Mouse (Mus musculus): Measurements from ENCODE around the gene B4galnt2. TPM values are rescaled to one million over a fixed set of nuclear protein-coding genes. Genes with fewer than 3 reads are reported as not detected.
"Not testable (repeated sequence)": the region's sequence is repeated elsewhere in the genome, so short reads cannot be mapped to it uniquely, and the experiment has no call there.

B4galnt2 gene
- polyA plus RNA-seq, 1 experiment, result 135 TPM

DNA sequence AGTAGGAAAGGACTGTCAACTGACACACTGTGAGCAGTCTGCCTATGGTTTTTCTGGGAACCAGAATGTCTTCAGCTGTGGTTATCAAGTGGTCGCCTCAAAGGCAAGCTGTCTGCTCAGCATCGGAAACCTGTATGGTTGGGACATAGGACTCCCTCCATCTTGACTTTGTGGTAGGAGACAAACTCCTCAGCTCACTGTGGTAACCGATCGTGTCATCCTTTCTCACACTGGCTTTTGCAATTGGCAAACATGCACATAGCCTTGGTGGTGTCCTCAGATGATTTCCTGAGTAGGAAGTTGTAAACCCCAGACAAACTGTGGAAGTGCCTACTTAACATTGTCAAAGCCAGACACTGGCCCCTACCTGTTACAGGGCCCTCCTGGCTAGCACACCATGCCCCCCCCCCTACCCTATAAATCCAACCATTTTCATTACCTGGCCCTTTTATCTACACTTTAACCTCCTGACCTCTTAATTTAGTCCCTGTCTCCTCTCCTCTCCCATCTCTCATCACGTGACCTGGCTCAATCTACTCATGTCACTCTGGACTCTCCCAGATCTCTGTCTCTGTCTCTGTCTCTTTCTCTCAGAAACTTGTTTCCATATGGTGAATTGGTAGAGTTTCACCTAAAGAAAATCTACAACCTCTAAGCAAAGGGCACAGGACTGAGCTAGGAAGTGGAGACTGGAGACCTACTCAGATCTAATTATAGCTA lies 6.7 kb downstream of the B4galnt2 start:
- DNase-seq (ENCODE audit: low read depth, low spot score), result no peak
- WGBS, result 80% methylated on average over 5 of the region's 5 CpGs

DNA sequence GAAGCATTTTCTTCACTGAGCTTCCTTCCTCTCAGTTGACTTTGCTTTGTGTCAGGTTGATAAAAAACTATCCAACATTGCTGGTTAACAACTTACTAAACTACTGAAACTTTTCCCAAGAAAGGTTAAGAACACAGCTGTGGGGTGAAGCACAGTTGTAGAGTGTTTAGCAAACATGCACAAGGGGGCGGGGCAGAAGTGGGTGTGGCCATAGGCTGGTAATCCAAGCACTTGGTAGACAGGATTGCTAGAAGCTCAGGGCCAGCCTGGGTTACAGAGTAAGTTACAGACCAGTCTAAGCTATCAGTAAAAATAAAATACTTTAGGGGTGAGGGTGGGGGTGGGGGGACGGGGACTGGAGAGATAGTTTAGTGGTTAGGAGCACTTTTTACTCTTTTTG lies 10.4 kb downstream of the B4galnt2 start:
- WGBS, result 74% methylated on average over 2 of the region's 2 CpGs
- no peak for DNase-seq (ENCODE audit: low read depth, low spot score)

DNA sequence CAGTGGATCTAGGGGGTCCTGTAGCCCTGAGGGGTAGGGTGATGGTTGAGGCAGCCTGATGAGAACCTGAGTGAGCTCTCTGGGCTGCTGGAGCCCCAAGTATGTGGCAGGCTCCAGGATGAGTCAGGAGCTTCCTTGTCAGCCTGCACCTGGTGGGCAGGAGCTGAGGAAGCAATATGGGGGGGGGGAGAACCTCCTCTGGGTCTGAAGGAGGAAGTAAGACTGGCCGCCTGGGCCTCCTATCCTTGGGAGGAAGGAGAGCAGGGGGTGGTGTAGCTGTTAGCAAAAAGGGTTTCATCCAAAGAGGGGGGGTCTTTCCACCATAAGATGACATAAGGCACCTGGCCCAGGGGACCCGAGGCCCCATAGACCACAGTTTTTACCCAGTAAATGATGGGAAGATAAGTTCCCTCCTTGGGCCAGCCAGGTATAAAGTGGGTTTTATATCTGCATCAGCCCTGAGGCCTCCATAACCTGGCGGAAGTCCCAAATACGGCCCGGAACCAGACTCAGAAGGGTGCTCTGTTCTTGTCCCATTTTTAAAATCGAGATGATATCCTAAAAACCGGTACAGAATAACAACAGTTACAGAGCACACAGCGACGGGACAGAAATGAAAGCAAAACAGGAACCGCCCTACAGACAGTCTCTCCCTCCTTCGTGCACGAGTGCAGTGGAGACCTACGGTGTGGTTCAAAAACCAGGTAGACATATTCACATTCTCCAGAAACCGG lies 18.1 kb downstream of the B4galnt2 start:
- DNase-seq (ENCODE audit: low read depth, low spot score), result no peak
- 72% methylated on average over 14 of the region's 14 CpGs for WGBS

DNA sequence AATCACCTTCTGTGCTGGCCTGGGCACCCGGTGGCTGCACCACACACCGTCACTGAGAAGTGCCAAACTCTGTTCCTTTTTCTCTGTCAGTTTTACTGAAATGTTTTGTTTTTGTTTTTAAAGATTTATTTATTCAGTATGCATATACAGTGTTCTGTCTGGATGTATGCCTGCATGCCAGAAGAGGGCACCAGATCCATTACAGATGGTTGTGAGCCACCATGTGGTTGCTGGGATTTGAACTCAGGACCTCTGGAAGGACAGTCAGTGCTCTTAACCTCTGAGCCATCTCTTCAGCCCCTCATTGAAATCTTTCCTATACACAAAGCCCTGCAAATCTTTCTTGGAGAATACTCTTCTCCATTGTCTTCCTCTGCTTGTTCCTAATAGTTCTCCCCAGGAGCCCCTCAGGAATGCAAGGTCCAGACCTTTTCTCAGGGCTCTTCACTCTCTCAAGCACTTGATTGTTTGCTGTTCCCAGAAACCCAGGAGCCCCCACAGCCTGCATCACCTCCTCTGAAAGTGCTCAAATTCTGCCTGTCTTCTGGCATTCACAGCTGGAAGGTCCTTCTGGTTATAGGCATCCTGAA lies 24.1 kb downstream of the B4galnt2 start:
- no peak for DNase-seq (ENCODE audit: low read depth, low spot score)
- WGBS, result 75% methylated on average over 2 of the region's 2 CpGs

DNA sequence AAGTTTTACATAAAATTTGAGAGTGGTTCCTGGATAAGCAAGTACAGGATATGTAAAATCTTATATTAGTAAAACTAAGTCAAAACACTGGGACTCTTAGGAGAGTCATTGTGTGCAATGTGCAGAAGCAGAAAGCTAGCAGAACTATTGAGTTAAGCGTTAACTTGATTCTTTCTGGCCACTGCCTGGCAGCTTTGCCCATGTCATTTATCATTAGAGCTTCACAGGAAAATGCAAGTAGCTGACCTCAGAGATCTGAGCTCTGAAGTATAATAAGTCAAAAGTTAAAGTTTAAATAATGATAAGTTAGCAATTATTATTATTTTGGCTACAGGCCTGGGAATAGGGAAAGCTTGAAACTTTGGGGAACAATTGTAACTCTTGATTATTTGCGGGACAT lies 34.8 kb downstream of the B4galnt2 start:
- 87% methylated on average over 2 of the region's 2 CpGs for WGBS
- not testable (repeated sequence) for DNase-seq (ENCODE audit: low read depth, low spot score)

DNA sequence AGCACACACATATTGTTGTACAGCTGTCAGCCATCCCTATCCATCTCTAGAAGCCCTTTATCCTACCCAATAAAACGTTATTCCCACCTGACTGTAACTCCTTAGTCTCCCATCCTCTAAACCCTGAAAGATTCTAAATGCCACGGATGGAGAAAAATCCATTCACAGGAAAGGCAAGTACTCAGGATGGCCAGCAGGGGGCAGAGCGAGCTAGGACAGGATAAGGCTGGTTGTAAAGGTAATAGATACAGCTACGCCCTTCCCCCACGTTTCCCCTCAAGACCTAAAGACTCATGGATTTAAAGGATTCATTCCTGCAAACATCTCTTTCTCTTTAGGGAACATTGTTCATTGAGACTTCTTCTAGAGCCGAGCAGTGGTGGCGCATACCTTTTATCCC lies 38.4 kb downstream of the B4galnt2 start:
- 29% methylated on average over 7 of the region's 7 CpGs for WGBS
- DNase-seq (ENCODE audit: low read depth, low spot score), result peak; percentile 32

DNA sequence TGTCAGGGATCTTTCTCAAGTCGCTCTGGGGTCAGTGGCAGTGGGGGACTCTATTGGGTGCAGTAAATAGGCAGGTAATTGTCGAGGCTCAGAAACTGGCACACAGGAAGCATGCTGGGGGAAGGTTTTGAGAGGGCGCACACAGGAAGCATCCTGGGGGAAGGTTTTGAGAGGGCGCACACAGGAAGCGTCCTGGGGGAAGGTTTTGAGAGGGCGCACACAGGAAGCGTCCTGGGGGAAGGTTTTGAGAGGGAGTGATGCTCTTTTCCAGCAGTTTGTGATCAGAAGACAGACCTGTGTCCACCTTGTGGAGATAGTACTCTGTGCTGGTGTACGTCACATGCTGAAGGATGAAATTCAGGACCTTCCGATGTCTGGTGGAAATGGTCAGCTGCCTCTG lies 38.9 kb downstream of the B4galnt2 start:
- WGBS, result 64% methylated on average over 9 of the region's 9 CpGs
- DNase-seq (ENCODE audit: low read depth, low spot score), result no peak

DNA sequence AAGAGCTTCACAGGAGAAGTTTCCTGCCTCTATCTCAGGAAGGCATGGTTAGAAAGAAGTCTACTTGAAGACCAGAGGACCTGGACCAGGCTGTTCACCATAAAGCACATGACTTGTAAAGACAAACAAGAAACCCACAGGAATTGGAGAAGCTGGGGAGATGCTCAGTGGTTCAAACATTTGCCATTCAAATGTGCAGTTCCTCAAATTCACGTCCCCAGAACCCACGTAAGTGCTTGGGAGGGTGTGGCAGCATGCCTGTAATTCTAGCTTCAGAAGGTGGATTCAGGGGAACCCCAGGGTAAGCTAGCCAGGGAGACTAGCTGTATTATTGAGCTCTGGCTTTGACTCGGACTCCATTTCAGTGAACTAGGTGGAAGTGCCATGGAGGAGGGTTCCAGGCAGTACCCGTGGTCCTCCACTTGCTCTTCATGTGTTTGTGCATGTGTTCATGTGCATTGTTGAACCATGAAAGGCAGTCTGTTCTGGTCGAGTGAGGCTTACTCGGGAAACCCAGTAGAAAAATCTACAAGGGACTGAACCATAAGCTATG lies 44.7 kb downstream of the B4galnt2 start:
- 73% methylated on average over 6 of the region's 6 CpGs for WGBS
- no peak for DNase-seq (ENCODE audit: low read depth, low spot score)

DNA sequence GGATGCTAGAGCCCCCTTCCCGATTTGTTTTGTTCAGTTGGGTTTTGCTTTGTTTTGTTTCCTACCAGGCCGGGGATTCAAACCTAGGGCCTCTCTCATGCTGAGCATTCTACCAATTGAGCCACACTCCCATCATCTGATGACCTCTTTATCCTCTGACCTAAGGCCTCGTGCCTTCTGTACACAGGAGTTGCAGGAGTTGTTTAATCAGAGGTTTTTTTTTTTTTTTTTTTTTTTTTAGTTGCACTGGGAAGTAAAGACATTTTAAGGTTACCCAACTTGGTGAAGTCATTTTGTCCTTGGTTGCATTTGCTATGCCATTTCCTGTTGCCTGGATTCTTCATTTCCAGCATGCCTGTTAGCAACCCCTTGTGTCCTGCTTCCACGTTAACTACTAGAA lies 45.2 kb downstream of the B4galnt2 start:
- no peak for DNase-seq (ENCODE audit: low read depth, low spot score)
- WGBS, result 73% methylated on average over 4 of the region's 4 CpGs

DNA sequence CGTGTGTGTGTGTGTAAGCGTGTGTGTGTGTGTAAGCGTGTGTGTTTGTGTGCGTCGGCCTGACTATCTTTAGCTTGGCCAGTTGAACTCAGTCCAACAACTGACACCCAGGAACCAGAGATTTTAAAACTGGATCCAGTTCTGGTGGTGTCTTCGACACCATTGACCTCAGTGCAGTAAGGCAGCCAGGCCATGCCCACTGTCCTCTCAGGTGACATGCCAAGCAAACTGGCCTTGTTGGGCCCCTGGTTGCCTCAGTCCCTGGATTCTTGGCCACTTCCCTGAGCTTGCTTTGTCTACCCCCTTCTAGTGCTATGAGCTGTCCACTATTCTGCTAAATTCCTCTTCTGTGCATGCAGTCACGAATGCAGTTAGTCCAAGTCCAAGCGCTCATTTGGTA lies 53.3 kb downstream of the B4galnt2 start:
- DNase-seq (ENCODE audit: low read depth, low spot score), result no peak
- 94% methylated on average over 8 of the region's 8 CpGs for WGBS

DNA sequence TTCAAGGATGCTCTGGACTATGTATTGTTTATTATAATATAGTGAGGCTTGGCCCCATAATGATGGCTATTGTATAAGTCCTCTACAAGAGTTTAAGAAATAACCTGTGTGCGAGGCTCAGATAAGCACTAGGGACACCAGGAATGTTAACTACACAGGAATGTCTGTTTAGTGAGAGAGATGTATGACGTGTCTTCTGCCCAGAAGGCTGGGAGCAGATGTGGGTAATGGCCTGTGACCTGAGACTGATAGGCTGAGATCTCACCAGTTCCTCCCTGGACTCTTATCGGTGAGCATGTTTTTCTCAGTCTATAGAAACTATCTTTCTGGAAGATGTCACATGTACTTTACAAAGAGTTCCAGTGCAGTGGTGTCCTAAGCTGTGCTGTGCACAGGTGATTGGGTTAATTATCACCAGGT lies 54.6 kb downstream of the B4galnt2 start:
- 19% methylated on average over 3 of the region's 3 CpGs for WGBS
- no peak for DNase-seq (ENCODE audit: low read depth, low spot score)

DNA sequence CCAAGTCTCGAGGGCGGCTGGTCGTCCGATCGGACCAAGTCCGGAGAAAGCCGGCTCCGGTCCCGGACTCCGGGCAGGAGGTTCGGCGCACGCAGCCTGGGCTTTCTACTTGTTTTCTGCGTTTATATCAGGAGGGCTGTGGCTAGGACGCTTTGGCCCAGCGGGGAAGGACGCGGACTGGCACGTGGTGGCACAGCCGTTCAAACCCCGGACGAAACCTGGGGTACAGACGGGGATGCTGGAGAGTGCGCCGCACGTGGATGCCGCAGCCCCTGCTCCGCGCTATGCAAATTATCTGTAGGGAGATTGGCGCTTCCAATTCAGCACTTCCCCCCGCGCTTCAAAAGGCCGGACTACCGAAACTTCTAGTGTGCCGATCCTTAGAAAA lies 55.2 kb downstream of the B4galnt2 start:
- DNase-seq (ENCODE audit: low read depth, low spot score), result no peak
- WGBS, result under 1% methylated on average over 35 of the region's 35 CpGs

DNA sequence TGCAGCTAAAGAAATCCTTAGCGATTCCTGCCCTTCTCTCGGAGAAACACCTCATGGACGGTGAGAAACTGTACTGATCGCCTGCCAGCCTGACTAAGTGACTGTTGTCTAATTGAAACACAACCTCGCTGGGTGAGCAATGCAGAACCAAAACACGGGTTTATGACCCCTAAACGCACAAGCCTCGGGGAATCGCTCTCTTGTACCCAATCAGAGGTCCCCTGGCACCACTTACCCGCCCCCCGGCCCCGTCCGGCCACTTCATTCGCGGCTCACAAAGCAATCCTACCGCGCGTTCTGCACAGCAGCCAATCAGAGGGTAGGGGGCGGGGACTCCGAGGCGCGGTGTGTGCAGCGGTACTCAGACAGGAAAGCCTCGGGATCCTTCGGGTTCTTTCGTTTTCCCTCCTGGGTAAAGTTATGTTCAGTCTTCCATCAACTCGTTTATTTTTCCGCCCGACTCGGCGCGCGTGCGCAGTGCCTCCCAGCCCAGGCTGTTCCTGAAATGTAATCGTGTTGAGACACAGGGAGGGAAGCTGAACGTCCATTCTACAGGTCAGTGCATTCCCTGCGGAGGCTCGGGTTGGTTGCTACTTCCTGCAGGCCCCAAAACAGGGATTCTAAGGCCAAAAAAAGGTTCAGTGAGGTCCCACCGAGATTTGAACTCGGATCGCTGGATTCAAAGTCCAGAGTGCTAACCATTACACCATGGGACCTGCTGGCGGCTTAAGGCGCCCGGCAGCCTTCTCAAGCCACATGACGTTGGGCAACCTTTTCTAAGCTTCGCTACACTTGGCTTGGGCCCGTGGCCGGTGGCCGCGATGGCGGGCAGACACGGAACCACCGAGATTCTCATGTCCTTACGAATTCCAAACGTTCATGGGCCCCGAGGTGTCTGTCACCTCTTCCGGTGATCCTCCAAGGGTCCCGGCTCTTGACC lies 55.9 kb downstream of the B4galnt2 start:
- under 1% methylated on average over 58 of the region's 58 CpGs for WGBS
- peak; percentile 96 for DNase-seq (ENCODE audit: low read depth, low spot score)

DNA sequence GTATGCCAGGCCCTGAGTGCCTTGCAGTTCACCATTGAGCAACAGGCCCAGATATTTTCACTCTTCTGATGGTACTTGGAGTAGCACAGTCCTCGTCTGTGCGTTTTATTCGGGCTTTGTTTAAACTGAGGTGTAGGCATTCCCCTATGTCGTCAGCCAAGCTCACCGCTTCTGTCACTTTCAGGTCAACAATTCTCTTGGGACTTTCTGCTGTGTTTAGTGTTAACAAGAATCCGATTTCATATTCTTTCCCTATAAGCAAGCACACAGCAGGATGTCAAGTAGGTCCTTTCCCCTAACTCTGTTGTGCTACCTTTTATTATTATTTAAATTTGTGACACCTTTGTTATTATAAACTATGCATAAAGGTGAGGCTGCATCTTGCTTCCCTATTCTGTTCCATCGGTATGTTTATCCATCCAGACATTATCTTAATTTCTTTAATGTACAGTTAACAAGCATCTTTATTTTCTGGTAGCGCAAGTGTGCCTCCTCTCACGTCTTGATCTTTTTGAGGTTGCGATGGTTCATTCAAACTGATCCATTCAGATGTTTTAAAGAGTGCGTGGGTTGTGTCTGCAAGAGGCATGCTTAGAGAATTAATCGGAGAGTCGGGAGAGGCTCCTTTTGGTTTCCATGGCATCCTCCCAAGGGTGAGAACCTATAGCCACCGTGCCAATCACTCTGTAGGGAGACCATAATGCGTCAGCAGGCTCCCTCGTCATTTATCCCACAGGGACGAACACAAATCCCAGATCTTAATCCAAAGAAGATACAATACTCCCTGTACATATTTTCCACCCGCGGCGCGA lies 56.8 kb downstream of the B4galnt2 start:
- WGBS, result 18% methylated on average over 21 of the region's 21 CpGs
- DNase-seq (ENCODE audit: low read depth, low spot score), result no peak

DNA sequence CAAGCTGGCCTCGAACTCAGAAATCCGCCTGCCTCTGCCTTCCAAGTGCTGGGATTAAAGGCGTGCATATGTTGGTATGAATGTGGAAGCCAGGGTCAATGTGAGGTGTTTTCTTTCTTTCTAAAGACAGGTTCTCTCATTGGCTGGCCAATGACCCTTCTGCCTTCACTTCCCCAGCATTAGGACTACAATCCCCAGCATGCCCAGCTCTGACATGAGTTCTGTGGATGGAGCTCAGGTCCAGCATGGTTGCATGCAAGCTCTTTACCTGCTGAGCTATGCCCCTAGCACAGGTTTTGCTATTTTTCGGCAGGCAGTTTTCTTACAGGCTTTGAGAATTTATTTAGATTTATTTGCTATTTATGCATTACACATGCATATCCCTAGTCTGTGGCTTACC lies 57.4 kb downstream of the B4galnt2 start:
- DNase-seq (ENCODE audit: low read depth, low spot score), result no peak
- 87% methylated on average over 4 of the region's 4 CpGs for WGBS

DNA sequence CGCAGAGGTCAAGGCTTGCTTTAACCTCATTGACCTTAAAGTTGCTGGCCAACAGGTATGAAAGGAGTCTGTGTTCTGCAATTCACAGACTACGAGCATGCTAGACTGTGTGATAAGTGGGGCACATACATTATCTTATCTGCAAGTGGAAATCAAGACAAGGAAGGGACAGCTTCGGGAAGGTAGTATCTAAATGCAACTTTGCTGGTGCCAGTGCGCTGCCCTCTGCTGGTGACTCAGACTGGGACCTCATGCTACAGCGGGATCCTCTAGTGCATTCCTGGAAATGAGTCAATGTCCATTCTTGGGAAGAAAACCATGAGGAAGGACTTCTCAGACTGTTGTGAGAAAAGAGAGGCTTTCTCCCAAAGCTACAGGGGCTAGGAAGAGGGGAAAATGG lies 61.0 kb downstream of the B4galnt2 start:
- DNase-seq (ENCODE audit: low read depth, low spot score), result no peak
- 33% methylated on average over 5 of the region's 5 CpGs for WGBS

DNA sequence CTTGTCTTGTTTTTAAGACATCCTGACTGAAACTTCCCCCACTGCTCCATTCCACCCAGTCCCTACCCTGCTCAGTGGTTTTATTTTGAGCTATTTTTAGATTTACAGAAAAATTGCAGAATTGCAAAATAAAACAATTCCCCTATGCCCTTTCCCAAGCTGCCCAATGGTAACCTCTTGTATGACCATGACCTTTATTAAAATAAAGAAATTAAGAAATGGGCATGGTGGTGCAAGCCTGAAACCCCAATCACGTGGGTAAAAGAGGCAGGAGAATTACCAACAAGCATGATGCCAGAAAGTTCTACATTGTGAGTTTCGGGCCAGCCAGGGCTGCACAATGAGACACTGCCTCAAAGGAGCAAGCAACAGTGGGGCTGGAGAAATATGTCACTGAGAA lies 63.8 kb downstream of the B4galnt2 start:
- DNase-seq (ENCODE audit: low read depth, low spot score), result no peak
- WGBS, result 86% methylated on average over 2 of the region's 2 CpGs

DNA sequence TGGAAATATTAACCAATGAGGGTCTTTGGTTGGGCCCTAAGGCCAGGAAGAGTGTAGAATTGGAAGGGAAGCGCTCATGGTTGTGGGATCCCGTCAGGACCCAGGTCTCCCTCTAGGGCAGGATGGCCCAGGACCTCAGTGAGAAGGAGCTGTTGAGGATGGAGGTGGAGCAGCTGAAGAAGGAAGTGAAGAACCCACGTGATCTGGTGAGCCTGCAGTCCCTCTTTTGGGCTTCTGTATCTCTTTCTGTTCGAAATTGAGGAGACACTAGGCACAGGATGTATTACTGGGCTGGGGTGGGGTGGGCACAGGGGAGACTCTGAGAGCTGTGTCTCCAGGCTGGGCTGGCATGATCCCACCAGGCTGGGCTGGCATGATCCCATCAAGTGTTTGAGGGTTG lies 69.8 kb downstream of the B4galnt2 start:
- 65% methylated on average over 4 of the region's 4 CpGs for WGBS
- no peak for DNase-seq (ENCODE audit: low read depth, low spot score)

DNA sequence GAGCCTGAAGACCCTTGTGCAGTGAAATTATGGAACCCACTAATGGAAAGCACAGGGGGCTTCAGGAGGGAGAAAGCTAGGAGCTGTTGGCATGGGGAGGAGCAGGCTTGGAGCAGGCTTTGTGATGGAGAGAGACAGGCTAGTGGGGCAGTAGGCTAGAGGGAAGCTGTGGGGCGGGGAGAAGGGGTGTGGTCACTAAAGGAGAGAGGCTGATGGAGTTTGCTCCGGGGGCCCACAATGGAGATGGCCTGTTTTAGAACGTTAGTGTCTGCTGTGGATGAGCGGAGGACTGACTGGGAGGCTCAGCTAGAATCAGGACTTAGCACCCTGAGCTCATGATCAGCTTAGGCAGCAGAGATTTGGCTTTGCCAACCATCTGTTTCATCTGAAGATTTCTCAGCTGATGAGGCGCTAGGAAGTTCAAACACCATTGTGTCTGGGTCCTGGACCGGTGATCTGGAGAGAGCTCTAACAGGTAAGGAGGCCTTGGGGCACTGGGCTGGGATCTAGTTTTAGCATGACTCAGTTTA lies 71.2 kb downstream of the B4galnt2 start:
- DNase-seq (ENCODE audit: low read depth, low spot score), result no peak
- WGBS, result 54% methylated on average over 6 of the region's 6 CpGs
